Mouse (Mus musculus) liver, embryonic 15.5 days (tissue): ENCODE measurements around the gene Golm1. TPM values are rescaled to one million over a fixed set of nuclear protein-coding genes. Genes with fewer than 3 reads are reported as not detected.
A peak's percentile ranks its signal among the peaks of the same experiment; 100 is the strongest.

ENCODE experiments used
- ATAC-seq: fragments of 200-750 bp; cut with Nextera tagmentation; 2 replicates; pipeline ENCODE4 v1.8.0; 2017; ENCODE audit warnings: moderate number of reproducible peaks, mild to moderate bottlenecking, moderate library complexity; ENCODE audit not compliant: insufficient read depth
- H3K27ac ChIP-seq: fragments of 300-500 bp; sonication (generic); replicated peaks from 2 replicates; pipeline ENCODE4 v1.5.1; 2015; ENCODE audit warnings: mild to moderate bottlenecking, inconsistent platforms
- H3K27me3 ChIP-seq: fragments of 300-500 bp; sonication (generic); 2 replicates; pipeline ENCODE4 v1.6.1; 2015; ENCODE audit warnings: mild to moderate bottlenecking, inconsistent platforms
- H3K36me3 ChIP-seq: fragments of 300-500 bp; sonication (generic); replicated peaks from 2 replicates; pipeline ENCODE4 v1.6.1; 2015; ENCODE audit warnings: moderate library complexity, mild to moderate bottlenecking, inconsistent platforms
- H3K4me1 ChIP-seq: fragments of 300-500 bp; sonication (generic); replicated peaks from 2 replicates; pipeline ENCODE4 v1.6.1; 2015; ENCODE audit warnings: inconsistent platforms
- H3K4me2 ChIP-seq: fragments of 300-500 bp; sonication (generic); 2 replicates; pipeline ENCODE4 v1.6.1; 2015; ENCODE audit warnings: moderate library complexity, mild to moderate bottlenecking, inconsistent platforms
- H3K4me3 ChIP-seq: fragments of 300-500 bp; sonication (generic); replicated peaks from 2 replicates; pipeline ENCODE4 v1.5.1; 2015; ENCODE audit warnings: mild to moderate bottlenecking, inconsistent platforms
- H3K9ac ChIP-seq: fragments of 300-500 bp; sonication (generic); 2 replicates; pipeline ENCODE4 v1.6.1; 2015; ENCODE audit warnings: moderate library complexity, mild to moderate bottlenecking, inconsistent platforms
- H3K9me3 ChIP-seq: fragments of 300-500 bp; sonication (generic); replicated peaks from 2 replicates; pipeline ENCODE4 v1.6.1; 2016; ENCODE audit warnings: inconsistent platforms
- WGBS: fragments of 180-500 bp; shearing (Covaris S2); methylation state at CpG from one replicate; pipeline ENCODE4 v1.1.7; 2015; ENCODE audit warnings: mixed read lengths; ENCODE audit not compliant: insufficient replicate concordance; 5-methylcytosine and 5-hydroxymethylcytosine counted together
- polyA plus RNA-seq: library from polyadenylated mRNA; unstranded; fragments of >200 nt; fragmentation: Nextera tagmentation; extraction: Ambion mirVana; gene quantifications from 2 replicates; pipeline ENCODE4 v1.2.1, GENCODE M21; 2015

Gene Golm1
- polyA plus RNA-seq, 1 experiment from 2014 or later: 39.8 TPM

GRCm38 (mm10) chr13:59621643-59622489 is 53.7 kb downstream of the Golm1 start:
- no peak for ATAC-seq
- no peak overlapping the region for H3K4me2 ChIP-seq
- peaks cover 56% of the 10 kb centered on the region for H3K36me3 ChIP-seq
- H3K9ac ChIP-seq: no peak overlapping the region
- 64% methylated on average over 7 of the region's 7 CpGs for WGBS
- H3K9me3 ChIP-seq: no peaks in the 10 kb centered on the region
- no peaks in the 10 kb centered on the region for H3K27me3 ChIP-seq
- no peak overlapping the region for H3K4me3 ChIP-seq
- peaks cover 6% of the 10 kb centered on the region; the same call in 1 of the 2 replicates for H3K4me1 ChIP-seq
- no peak overlapping the region for H3K27ac ChIP-seq

- Histone ChIP-seq H3K9ac (no peak overlapping the region), H3K27me3 (no peaks in the 10 kb centered on the region), H3K4me3 (no peak overlapping the region), H3K4me2 (no peak overlapping the region), H3K36me3 (peaks cover 40% of the 10 kb centered on the region), H3K27ac (no peak overlapping the region), H3K9me3 (no peaks in the 10 kb centered on the region), H3K4me1 (peaks cover 15% of the 10 kb centered on the region; the same call in 1 of the 2 replicates)
- no peak for ATAC-seq
- 59% methylated on average over 6 of the region's 6 CpGs for WGBS
Observed at GRCm38 (mm10) chr13:59618463-59618862, 57.1 kb downstream of the Golm1 start.

GRCm38 (mm10) chr13:59615554-59615953 is 60.1 kb downstream of the Golm1 start:
- Histone ChIP-seq H3K4me3 (no peak overlapping the region), H3K27me3 (no peaks in the 10 kb centered on the region), H3K36me3 (peaks cover 29% of the 10 kb centered on the region), H3K9me3 (no peaks in the 10 kb centered on the region), H3K27ac (no peak overlapping the region), H3K4me2 (no peak overlapping the region), H3K4me1 (peaks cover 15% of the 10 kb centered on the region), H3K9ac (no peak overlapping the region)
- ATAC-seq: peak; percentile 68; the same call in 1 of the 2 replicates
- WGBS: 64% methylated on average over 4 of the region's 4 CpGs

- whole genome bisulfite sequencing: 81% methylated on average over 4 of the region's 4 CpGs
- Histone ChIP-seq H3K4me2 (no peak overlapping the region), H3K27ac (no peak overlapping the region), H3K27me3 (no peaks in the 10 kb centered on the region), H3K4me3 (no peak overlapping the region), H3K4me1 (peaks cover 11% of the 10 kb centered on the region), H3K36me3 (peaks cover 27% of the 10 kb centered on the region), H3K9me3 (no peaks in the 10 kb centered on the region), H3K9ac (no peak overlapping the region)
- no peak for ATAC-seq
Observed at GRCm38 (mm10) chr13:59615152-59615551, 60.5 kb downstream of the Golm1 start.

- H3K27me3 ChIP-seq: no peaks in the 10 kb centered on the region
- WGBS: 53% methylated on average over 4 of the region's 4 CpGs
- H3K36me3 ChIP-seq: peaks cover 32% of the 10 kb centered on the region
- no peak for ATAC-seq
- no peaks in the 10 kb centered on the region for H3K9me3 ChIP-seq
- H3K4me3 ChIP-seq: no peak overlapping the region
- no peak overlapping the region for H3K4me2 ChIP-seq
- no peak overlapping the region for H3K27ac ChIP-seq
- H3K9ac ChIP-seq: no peak overlapping the region
- H3K4me1 ChIP-seq: peaks cover 8% of the 10 kb centered on the region; the same call in 1 of the 2 replicates
Observed at GRCm38 (mm10) chr13:59613868-59614267, 61.7 kb downstream of the Golm1 start.

- 90% methylated on average over 2 of the region's 2 CpGs for WGBS
- H3K9me3 ChIP-seq: no peaks in the 10 kb centered on the region
- no peak for ATAC-seq
- H3K27ac ChIP-seq: no peak overlapping the region
- H3K9ac ChIP-seq: no peak overlapping the region
- H3K4me2 ChIP-seq: no peak overlapping the region
- no peaks in the 10 kb centered on the region for H3K27me3 ChIP-seq
- peaks cover 42% of the 10 kb centered on the region for H3K36me3 ChIP-seq
- peaks cover 5% of the 10 kb centered on the region; the same call in 1 of the 2 replicates for H3K4me1 ChIP-seq
- H3K4me3 ChIP-seq: no peak overlapping the region
Observed at GRCm38 (mm10) chr13:59610437-59610836, 65.2 kb downstream of the Golm1 start.

- 82% methylated on average over 4 of the region's 4 CpGs for WGBS
- no peak overlapping the region for H3K9ac ChIP-seq
- H3K4me2 ChIP-seq: no peak overlapping the region
- H3K9me3 ChIP-seq: no peaks in the 10 kb centered on the region
- H3K36me3 ChIP-seq: peaks cover 42% of the 10 kb centered on the region
- ATAC-seq: no peak
- no peak overlapping the region for H3K27ac ChIP-seq
- H3K4me1 ChIP-seq: peaks cover 4% of the 10 kb centered on the region; the same call in 1 of the 2 replicates
- H3K27me3 ChIP-seq: no peaks in the 10 kb centered on the region
- H3K4me3 ChIP-seq: no peak overlapping the region
Observed at GRCm38 (mm10) chr13:59609885-59610284, 65.7 kb downstream of the Golm1 start.

- Histone ChIP-seq H3K4me3 (no peak overlapping the region), H3K9ac (no peak overlapping the region), H3K9me3 (no peaks in the 10 kb centered on the region), H3K27ac (peak overlapping the region; percentile 43; the same call in 1 of the 2 replicates), H3K4me1 (0 out of 2 replicates have a peak, but pooled peaks cover 11% of the 10 kb centered on the region), H3K36me3 (peaks cover 52% of the 10 kb centered on the region), H3K4me2 (no peak overlapping the region), H3K27me3 (no peaks in the 10 kb centered on the region)
- 63% methylated on average over 10 of the region's 10 CpGs for WGBS
- peak; percentile 51; the same call in 1 of the 2 replicates for ATAC-seq
Observed at GRCm38 (mm10) chr13:59605221-59605922, 70.2 kb downstream of the Golm1 start.

GRCm38 (mm10) chr13:59604511-59604910 is 71.1 kb downstream of the Golm1 start:
- 64% methylated on average over 1 of the region's 1 CpGs for WGBS
- no peaks in the 10 kb centered on the region for H3K9me3 ChIP-seq
- H3K4me3 ChIP-seq: no peak overlapping the region
- H3K9ac ChIP-seq: no peak overlapping the region
- no peaks in the 10 kb centered on the region for H3K27me3 ChIP-seq
- no peak overlapping the region for H3K4me2 ChIP-seq
- H3K36me3 ChIP-seq: peaks cover 53% of the 10 kb centered on the region
- ATAC-seq: no peak
- no peak overlapping the region for H3K27ac ChIP-seq
- H3K4me1 ChIP-seq: 0 out of 2 replicates have a peak, but pooled peaks cover 11% of the 10 kb centered on the region

- Histone ChIP-seq H3K27ac (no peak overlapping the region), H3K4me2 (no peak overlapping the region), H3K9ac (no peak overlapping the region), H3K9me3 (no peaks in the 10 kb centered on the region), H3K36me3 (peaks cover 42% of the 10 kb centered on the region), H3K4me3 (no peak overlapping the region), H3K4me1 (0 out of 2 replicates have a peak, but pooled peaks cover 11% of the 10 kb centered on the region), H3K27me3 (no peaks in the 10 kb centered on the region)
- WGBS: 33% methylated on average over 5 of the region's 5 CpGs
- ATAC-seq: no peak
Observed at GRCm38 (mm10) chr13:59603096-59603495, 72.5 kb downstream of the Golm1 start.

GRCm38 (mm10) chr13:59592630-59593029 is 83.0 kb downstream of the Golm1 start:
- no peak for ATAC-seq

More at GRCm38 (mm10) chr13:59592630-59593029, 83.0 kb downstream of the Golm1 start:
- H3K4me1 ChIP-seq: peaks cover 22% of the 10 kb centered on the region
- no peak overlapping the region for H3K9ac ChIP-seq
- 27% methylated on average over 1 of the region's 1 CpGs for WGBS
- H3K4me2 ChIP-seq: no peak overlapping the region
- no peaks in the 10 kb centered on the region for H3K27me3 ChIP-seq
- no peaks in the 10 kb centered on the region for H3K9me3 ChIP-seq
- H3K27ac ChIP-seq: 0 out of 2 replicates have a peak overlapping the region, but pooled peaks have one; percentile 15
- no peak overlapping the region for H3K4me3 ChIP-seq
- peaks cover 52% of the 10 kb centered on the region for H3K36me3 ChIP-seq
